In the genomic region with DNA sequence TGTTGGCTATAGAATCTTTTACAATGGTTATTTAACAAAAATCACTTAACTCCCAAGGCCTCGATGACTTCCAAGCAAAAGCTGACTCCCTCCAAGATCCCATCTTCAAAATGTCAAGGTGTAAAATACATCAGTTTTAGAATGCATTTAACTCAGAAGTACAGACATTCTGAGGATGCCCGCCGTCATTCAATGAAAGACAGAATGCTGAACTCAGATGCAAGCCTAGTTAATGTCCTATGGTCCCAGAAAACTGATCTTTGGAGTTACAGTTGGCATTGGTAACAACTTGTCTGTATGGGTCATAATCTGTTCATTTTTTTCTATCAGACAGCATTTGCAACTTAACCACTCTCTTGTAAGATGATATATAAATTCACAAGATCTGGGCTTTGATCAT, we compare ENCODE assay signal across 8 mouse cellular contexts. TPM values are rescaled to one million over a fixed set of nuclear protein-coding genes. Genes with fewer than 3 reads are reported as not detected.
DNase-seq lines count a peak whose midpoint lies in the region; ATAC-seq and TF ChIP-seq lines count a peak whose summit lies in the region.

No protein-coding gene starts in this region.

- WGBS in heart, embryonic 14.5 days, result 82% methylated on average over 3 of the region's 3 CpGs
- WGBS in forebrain, embryonic 16.5 days, result 79% methylated on average over 3 of the region's 3 CpGs
- WGBS in liver, embryonic 16.5 days (ENCODE audit: insufficient replicate concordance), result 42% methylated on average over 3 of the region's 3 CpGs

- peaks cover 0 to 12% of the 10 kb centered on the region in 2 experiments; a peak in 3 of 4 replicates for H3K4me1 ChIP-seq in heart, embryonic 14.5 days (ENCODE audit: control insufficient read depth in 2 of 2, insufficient read depth in 2 of 2, low read length in 2 of 2)
- H3K4me1 ChIP-seq in ES-E14 (ENCODE audit: control insufficient read depth in 2 of 2, insufficient read depth in 2 of 2, low read length in 2 of 2, poor library complexity in 1 of 2), result peaks cover 10 to 11% of the 10 kb centered on the region in 2 experiments; a peak in 3 of 4 replicates
- H3K4me1 ChIP-seq in forebrain, embryonic 16.5 days (replicated peaks; ENCODE audit: control insufficient read depth, insufficient read depth, low read length), result peaks cover 15% of the 10 kb centered on the region
- H3K4me1 ChIP-seq in liver, embryonic 16.5 days (ENCODE audit: control insufficient read depth, low read depth, low read length), result peaks cover 12% of the 10 kb centered on the region

- peaks cover 25% of the 10 kb centered on the region for H3K36me3 ChIP-seq in heart, embryonic 14.5 days (ENCODE audit: control insufficient read depth, insufficient read depth, low read length)
- no peaks in the 10 kb centered on the region for H3K36me3 ChIP-seq in ES-E14 (ENCODE audit: control insufficient read depth, insufficient read depth, low read length, poor library complexity, severe bottlenecking)
- peaks cover 7% of the 10 kb centered on the region for H3K36me3 ChIP-seq in forebrain, embryonic 16.5 days (ENCODE audit: control insufficient read depth, insufficient read depth)
- no peaks in the 10 kb centered on the region; the same call in 1 of the 2 replicates for H3K36me3 ChIP-seq in liver, embryonic 16.5 days (ENCODE audit: control insufficient read depth, insufficient read depth)

- H3K27ac ChIP-seq in heart, embryonic 14.5 days (replicated peaks in 1 of 2; ENCODE audit: control insufficient read depth in 1 of 2, insufficient read depth in 1 of 2, low read depth in 2 of 2, low read length in 2 of 2), result peak overlapping the region; percentile 82 to 86
- H3K27ac ChIP-seq in ES-E14 (ENCODE audit: insufficient read depth, low read depth, low read length, poor library complexity, severe bottlenecking), result peak overlapping the region; percentile 54; the same call in 1 of the 2 replicates
- peak overlapping the region; percentile 91 for H3K27ac ChIP-seq in forebrain, embryonic 16.5 days (ENCODE audit: low read length)
- peak overlapping the region; percentile 64 for H3K27ac ChIP-seq in liver, embryonic 16.5 days (ENCODE audit: low read length)

- ATAC-seq in heart, embryonic 14.5 days (ENCODE audit: insufficient number of reproducible peaks, insufficient read depth, low FRiP score, low read depth), result no peak
- no peak for ATAC-seq in forebrain, embryonic 16.5 days
- ATAC-seq in liver, embryonic 16.5 days (ENCODE audit: low read depth), result no peak

- no peaks in the 10 kb centered on the region for H3K27me3 ChIP-seq in heart, embryonic 14.5 days (ENCODE audit: control insufficient read depth, insufficient read depth, low read length)
- no peaks in the 10 kb centered on the region for H3K27me3 ChIP-seq in forebrain, embryonic 16.5 days (replicated peaks; ENCODE audit: control insufficient read depth, insufficient read depth, low read length)
- no peaks in the 10 kb centered on the region for H3K27me3 ChIP-seq in liver, embryonic 16.5 days (ENCODE audit: control insufficient read depth, insufficient read depth, low read depth, low read length)

- in situ Hi-C loops in ES-E14 (cut with MboI; ENCODE audit: low sequenced_read_pairs in 2 of 2, unreplicated experiment in 2 of 2), result no loop called here

- peak overlapping the region; percentile 70 for H3K4me2 ChIP-seq in heart, embryonic 14.5 days (ENCODE audit: low read length)
- H3K4me2 ChIP-seq in forebrain, embryonic 16.5 days (ENCODE audit: low read length), result peak overlapping the region; percentile 68
- peak overlapping the region; percentile 72 for H3K4me2 ChIP-seq in liver, embryonic 16.5 days (ENCODE audit: low read depth, low read length)

- H3K4me3 ChIP-seq in heart, embryonic 14.5 days (ENCODE audit: control insufficient read depth in 1 of 2, insufficient read depth in 1 of 2, low read depth in 1 of 2, low read length in 2 of 2), result peak overlapping the region; percentile 25 to 34
- H3K4me3 ChIP-seq in ES-E14 (ENCODE audit: insufficient read depth in 1 of 2, low read depth in 1 of 2, low read length in 2 of 2, poor library complexity in 1 of 2, severe bottlenecking in 1 of 2), result peak overlapping the region; percentile 38 to 74
- H3K4me3 ChIP-seq in forebrain, embryonic 16.5 days (replicated peaks; ENCODE audit: low read length), result peak overlapping the region; percentile 81
- peak overlapping the region; percentile 94 for H3K4me3 ChIP-seq in liver, embryonic 16.5 days (ENCODE audit: low read depth, low read length)

- no peak for DNase-seq in heart, adult 9 months (ENCODE audit: low spot score in 2 of 2)
- DNase-seq in ES-E14 (ENCODE audit: low read depth, low spot score), result no peak
- no peak for DNase-seq in layer of hippocampus, adult 9-11 months
- DNase-seq in embryo, embryonic 11 days, result no peak
- no peak for DNase-seq in gastrocnemius, postnatal 25 days

- H3K9me3 ChIP-seq in heart, embryonic 14.5 days (ENCODE audit: control insufficient read depth, low read length), result no peaks in the 10 kb centered on the region
- H3K9me3 ChIP-seq in ES-E14 (ENCODE audit: control insufficient read depth, insufficient read depth, low read depth, low read length), result no peaks in the 10 kb centered on the region
- no peaks in the 10 kb centered on the region for H3K9me3 ChIP-seq in forebrain, embryonic 16.5 days (ENCODE audit: control insufficient read depth, low read length)
- H3K9me3 ChIP-seq in liver, embryonic 16.5 days (replicated peaks; ENCODE audit: control insufficient read depth, low read length), result no peaks in the 10 kb centered on the region

- H3K9ac ChIP-seq in heart, embryonic 14.5 days (ENCODE audit: low read length), result peak overlapping the region; percentile 73
- H3K9ac ChIP-seq in ES-E14 (ENCODE audit: insufficient read depth, low read depth, low read length, poor library complexity, severe bottlenecking), result peak overlapping the region; percentile 69; the same call in 1 of the 2 replicates
- peak overlapping the region; percentile 65 for H3K9ac ChIP-seq in forebrain, embryonic 16.5 days (replicated peaks; ENCODE audit: low read depth, low read length)
- peak overlapping the region; percentile 52 for H3K9ac ChIP-seq in liver, embryonic 16.5 days (ENCODE audit: low read depth, low read length)

TF ChIP-seq in ES-E14, 5 proteins besides CTCF, POLR2A, EP300 and RAD21:
- no peak for TF ChIP-seq HCFC1 (IDR thresholded peaks at IDR 0.05; ENCODE audit: borderline replicate concordance, insufficient read depth, low read length)
- TF ChIP-seq ZNF384 (IDR thresholded peaks at IDR 0.05; ENCODE audit: low read depth, low read length), result no peak
- no peak for TF ChIP-seq ZC3H11A (IDR thresholded peaks at IDR 0.05; ENCODE audit: borderline replicate concordance, low read depth, low read length)
- no peak for TF ChIP-seq MAFK (IDR thresholded peaks at IDR 0.05; ENCODE audit: insufficient read depth, low read depth, low read length)
- TF ChIP-seq CHD2 (IDR thresholded peaks at IDR 0.05; ENCODE audit: low read depth, low read length), result no peak

RNA-seq across cellular contexts. Expression of gene Haus3, which starts 0.6 kb away (rescaled TPM):
- polyA plus RNA-seq in heart, embryonic 14.5 days (2014; fragmentation: Nextera tagmentation; extraction: Ambion mirVana), result 18.4 and 20.0 TPM in 2 replicates
- 17.6 and 26.8 TPM in 2 replicates for total RNA-seq in ES-E14 (2012; rRNA removed)
- 18.0 and 23.1 TPM in 2 replicates for polyA plus RNA-seq in forebrain, embryonic 16.5 days (2015; fragmentation: Nextera tagmentation; extraction: Ambion mirVana)
- polyA plus RNA-seq in liver, embryonic 16.5 days (2015; fragmentation: Nextera tagmentation; extraction: Ambion mirVana), result 19.8 and 21.9 TPM in 2 replicates
- 1 to 10 TPM; 3.4 to 3.7 TPM for total RNA-seq in gastrocnemius, postnatal 25 days (2021)

RNA-seq across cellular contexts. Expression of gene Poln, which starts 0.7 kb away (rescaled TPM):
- 0.47 and 1.0 TPM in 2 replicates for polyA plus RNA-seq in heart, embryonic 14.5 days (2014; fragmentation: Nextera tagmentation; extraction: Ambion mirVana)
- total RNA-seq in ES-E14 (2012; rRNA removed), result 0.18 and 0.37 TPM in 2 replicates
- polyA plus RNA-seq in forebrain, embryonic 16.5 days (2015; fragmentation: Nextera tagmentation; extraction: Ambion mirVana), result 0.37 and 0.73 TPM in 2 replicates
- 0.48 and 0.71 TPM in 2 replicates for polyA plus RNA-seq in liver, embryonic 16.5 days (2015; fragmentation: Nextera tagmentation; extraction: Ambion mirVana)
- under 1 TPM in 1 of 2 experiments, not detected in 1; 0.87 TPM for total RNA-seq in gastrocnemius, postnatal 25 days (2021)

RNA-seq across cellular contexts. Expression of gene Mxd4, which starts 17.6 kb away (rescaled TPM):
- polyA plus RNA-seq in heart, embryonic 14.5 days (2014; fragmentation: Nextera tagmentation; extraction: Ambion mirVana), result 33.2 and 34.2 TPM in 2 replicates
- total RNA-seq in ES-E14 (2012; rRNA removed), result 8.7 and 14.2 TPM in 2 replicates
- 37.1 and 47.2 TPM in 2 replicates for polyA plus RNA-seq in forebrain, embryonic 16.5 days (2015; fragmentation: Nextera tagmentation; extraction: Ambion mirVana)
- polyA plus RNA-seq in liver, embryonic 16.5 days (2015; fragmentation: Nextera tagmentation; extraction: Ambion mirVana), result 6.6 and 7.6 TPM in 2 replicates
- total RNA-seq in gastrocnemius, postnatal 25 days (2021), result 10 to 100 TPM; 27.2 to 43.3 TPM

Comparison
In these comparisons a context has a peak if more than half of its experiments do, and no peak if none do; other contexts are left out.
1. H3K4me3 ChIP-seq: peak in every context shown above with its lines; median percentile 94 in liver, embryonic 16.5 days; 81 in forebrain, embryonic 16.5 days; 56 in ES-E14; 30 in heart, embryonic 14.5 days.